In genomic region chr10:39659411-39660268, GRCm38 (mm10) we compare ENCODE assay signal across 8 mouse cellular contexts. TPM values are rescaled to one million over a fixed set of nuclear protein-coding genes. Genes with fewer than 3 reads are reported as not detected.
DNase-seq lines count a peak whose midpoint lies in the region; ATAC-seq lines count a peak whose summit lies in the region.

No protein-coding gene starts in this region.

- DNase-seq in adrenal gland, postnatal 10 days, result peak; percentile 50
- no peak for DNase-seq in adrenal gland, postnatal 25 days
- DNase-seq in cerebellum, postnatal 14 days, result peak; percentile 73
- peak; percentile 37 for DNase-seq in gastrocnemius, postnatal 10 days
- DNase-seq in liver, embryonic 11.5 days (ENCODE audit: low spot score), result no peak
- no peak for DNase-seq in thymus, postnatal 4 days

- H3K36me3 ChIP-seq in intestine, embryonic 15.5 days, result no peaks in the 10 kb centered on the region
- H3K36me3 ChIP-seq in liver, embryonic 11.5 days (ENCODE audit: control insufficient read depth, insufficient read depth, low read length), result no peaks in the 10 kb centered on the region
- no peaks in the 10 kb centered on the region for H3K36me3 ChIP-seq in neural tube, embryonic 15.5 days

- 6% methylated on average over 11 of the region's 11 CpGs for WGBS in intestine, embryonic 15.5 days
- 36% methylated on average over 11 of the region's 11 CpGs for whole genome bisulfite sequencing in liver, embryonic 11.5 days
- 5% methylated on average over 11 of the region's 11 CpGs for WGBS in neural tube, embryonic 15.5 days

- peak; percentile 88 for ATAC-seq in intestine, embryonic 15.5 days
- ATAC-seq in liver, embryonic 11.5 days (replicated peaks; ENCODE audit: low FRiP score), result no peak; the same call in 1 of the 2 replicates
- peak; percentile 74 for ATAC-seq in neural tube, embryonic 15.5 days (ENCODE audit: low FRiP score)

- H3K27ac ChIP-seq in intestine, embryonic 15.5 days, result peak overlapping the region; percentile 69
- H3K27ac ChIP-seq in liver, embryonic 11.5 days (ENCODE audit: low read depth, low read length), result peak overlapping the region; percentile 55; the same call in 1 of the 2 replicates
- peak overlapping the region; percentile 77 for H3K27ac ChIP-seq in neural tube, embryonic 15.5 days (replicated peaks)

- peak overlapping the region; percentile 3; the same call in 1 of the 2 replicates for H3K4me2 ChIP-seq in intestine, embryonic 15.5 days (replicated peaks)
- no peak overlapping the region for H3K4me2 ChIP-seq in liver, embryonic 11.5 days
- no peak overlapping the region for H3K4me2 ChIP-seq in neural tube, embryonic 15.5 days

- H3K9ac ChIP-seq in intestine, embryonic 15.5 days, result no peak overlapping the region
- H3K9ac ChIP-seq in liver, embryonic 11.5 days (ENCODE audit: low read depth, low read length), result no peak overlapping the region
- H3K9ac ChIP-seq in neural tube, embryonic 15.5 days (replicated peaks), result no peak overlapping the region

- no peaks in the 10 kb centered on the region for H3K27me3 ChIP-seq in intestine, embryonic 15.5 days (replicated peaks)
- no peaks in the 10 kb centered on the region for H3K27me3 ChIP-seq in liver, embryonic 11.5 days (replicated peaks; ENCODE audit: control insufficient read depth, insufficient read depth, low read length)
- no peaks in the 10 kb centered on the region for H3K27me3 ChIP-seq in neural tube, embryonic 15.5 days (replicated peaks)

- peaks cover 19% of the 10 kb centered on the region for H3K4me1 ChIP-seq in intestine, embryonic 15.5 days (replicated peaks)
- peaks cover 7% of the 10 kb centered on the region for H3K4me1 ChIP-seq in liver, embryonic 11.5 days (replicated peaks; ENCODE audit: control insufficient read depth, insufficient read depth, low read length)
- peaks cover 39% of the 10 kb centered on the region for H3K4me1 ChIP-seq in neural tube, embryonic 15.5 days

- no peaks in the 10 kb centered on the region for H3K9me3 ChIP-seq in intestine, embryonic 15.5 days
- H3K9me3 ChIP-seq in liver, embryonic 11.5 days (ENCODE audit: control insufficient read depth, low read length), result no peaks in the 10 kb centered on the region
- H3K9me3 ChIP-seq in neural tube, embryonic 15.5 days (replicated peaks), result no peaks in the 10 kb centered on the region

- H3K4me3 ChIP-seq in intestine, embryonic 15.5 days (replicated peaks), result no peak overlapping the region
- no peak overlapping the region for H3K4me3 ChIP-seq in liver, embryonic 11.5 days (ENCODE audit: low read depth, low read length)
- H3K4me3 ChIP-seq in neural tube, embryonic 15.5 days (replicated peaks), result no peak overlapping the region

RNA-seq across cellular contexts. Expression of gene Traf3ip2, which starts 46.9 kb away (rescaled TPM):
- 10 to 100 TPM in 1 of 2 experiments, 1 to 10 TPM in 1; 9.9 to 20.0 TPM for total RNA-seq in adrenal gland, postnatal 10 days (2021)
- 24.4 and 26.0 TPM in 2 replicates for total RNA-seq in adrenal gland, postnatal 25 days (2021)
- total RNA-seq in gastrocnemius, postnatal 10 days (2021), result 1 to 10 TPM; 5.9 to 6.0 TPM
- polyA plus RNA-seq in intestine, embryonic 15.5 days (2015; fragmentation: Nextera tagmentation; extraction: Ambion mirVana), result 25.8 and 29.4 TPM in 2 replicates
- polyA plus RNA-seq in liver, embryonic 11.5 days (2014; fragmentation: Nextera tagmentation; extraction: Ambion mirVana), result 5.2 and 6.6 TPM in 2 replicates
- polyA plus RNA-seq in neural tube, embryonic 15.5 days (2015; fragmentation: Nextera tagmentation; extraction: Ambion mirVana), result 3.8 and 9.4 TPM in 2 replicates

Comparison
In these comparisons a context has a peak if more than half of its experiments do, and no peak if none do; other contexts are left out.
1. DNase-seq: peak in adrenal gland, postnatal 10 days (single experiment), cerebellum, postnatal 14 days (2 of 2) and gastrocnemius, postnatal 10 days (single experiment); none in adrenal gland, postnatal 25 days (single experiment), liver, embryonic 11.5 days (single experiment) and thymus, postnatal 4 days (single experiment).
2. Peak in every context shown above with its lines, with median percentiles within 50 percentile points of each other: H3K27ac ChIP-seq.